Mouse (Mus musculus) frontal cortex, adult (tissue): ENCODE results near the gene Vps53.

Experiments
- ATAC-seq: cut with Nextera tagmentation; 2 replicates; pipeline ENCODE4 v1.9.2; 2017; ENCODE audit warnings: mild to moderate bottlenecking, moderate library complexity, mixed read lengths; ENCODE audit not compliant: low TSS enrichment

Vps53 gene

GRCm38 (mm10) chr11:76110416-76110815 is 69.0 kb downstream of the Vps53 start:
- ATAC-seq, result no peak

- peak; percentile 34; the same call in 1 of the 2 replicates for ATAC-seq
These were observed 72.6 kb downstream of the Vps53 start for GRCm38 (mm10) chr11:76106551-76107496.

- no peak for ATAC-seq
These were observed 78.3 kb downstream of the Vps53 start for GRCm38 (mm10) chr11:76101154-76101553.

GRCm38 (mm10) chr11:76099193-76099975 is 80.1 kb downstream of the Vps53 start:
- ATAC-seq, result peak; percentile 9; the same call in 1 of the 2 replicates

DNA sequence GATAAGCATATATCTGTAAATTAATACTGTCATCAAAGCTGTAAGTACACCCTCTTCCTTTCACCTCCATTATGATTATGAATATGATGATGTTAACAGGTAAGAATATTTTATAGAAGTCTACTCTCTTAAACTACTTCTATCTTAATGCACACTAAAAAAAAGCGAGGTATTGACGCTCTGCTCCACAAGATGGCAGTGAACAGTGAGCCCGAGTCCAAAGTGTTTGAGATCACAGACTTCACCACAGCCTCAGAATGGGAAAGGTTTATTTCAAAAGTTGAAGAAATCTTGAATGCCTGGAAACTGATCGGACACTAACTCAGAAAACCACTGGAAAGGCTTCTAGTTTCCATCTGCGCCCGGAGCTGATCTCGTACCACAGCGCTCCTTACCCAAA is 85.8 kb downstream of the Vps53 start:
- no peak for ATAC-seq

DNA sequence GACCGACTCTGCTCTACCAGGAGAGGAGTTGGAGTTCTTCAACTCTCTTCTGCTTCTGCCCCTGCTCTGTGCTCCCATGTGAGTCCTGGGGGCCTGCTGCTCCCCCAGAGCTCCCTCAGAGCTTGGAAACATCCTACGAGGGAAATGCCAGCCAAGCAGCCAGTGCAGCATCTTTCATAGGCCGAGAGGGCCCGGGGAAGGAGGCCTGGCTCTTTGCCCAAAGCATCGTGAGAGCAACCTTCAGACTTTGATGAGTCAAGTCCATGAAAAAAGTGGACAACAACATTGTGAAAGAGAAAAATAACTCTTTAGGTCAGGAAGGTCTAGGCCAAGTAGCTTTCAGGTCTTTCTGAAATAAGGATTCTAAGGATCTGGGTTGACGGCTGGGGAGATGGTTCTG is 89.7 kb downstream of the Vps53 start:
- no peak for ATAC-seq

DNA sequence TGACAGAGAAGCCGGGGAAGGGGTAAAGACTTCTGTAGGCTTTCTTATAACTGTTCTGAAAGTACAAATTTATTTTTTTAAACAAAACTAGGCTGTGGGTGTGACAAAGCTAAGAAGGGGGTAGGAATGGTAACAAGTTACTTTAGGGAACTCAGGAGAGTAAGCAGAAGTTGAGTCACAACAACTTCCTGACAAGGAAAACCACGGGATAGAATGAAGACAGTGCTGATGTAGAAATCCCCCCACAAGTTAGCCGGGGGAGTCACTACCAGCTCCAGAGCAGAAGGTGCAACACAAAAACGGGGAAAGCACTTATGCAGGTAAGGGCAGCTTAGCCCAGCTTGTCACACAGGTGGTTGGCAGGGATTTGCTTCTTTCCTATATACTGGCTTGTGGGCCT is 90.9 kb downstream of the Vps53 start:
- no peak for ATAC-seq

GRCm38 (mm10) chr11:76085898-76086591 is 93.4 kb downstream of the Vps53 start:
- ATAC-seq, result no peak

- ATAC-seq, result no peak
These were observed 94.5 kb downstream of the Vps53 start for GRCm38 (mm10) chr11:76084943-76085342.

GRCm38 (mm10) chr11:76083941-76084367 is 95.5 kb downstream of the Vps53 start:
- ATAC-seq, result no peak

GRCm38 (mm10) chr11:76081048-76081640 is 98.3 kb downstream of the Vps53 start:
- no peak for ATAC-seq

DNA sequence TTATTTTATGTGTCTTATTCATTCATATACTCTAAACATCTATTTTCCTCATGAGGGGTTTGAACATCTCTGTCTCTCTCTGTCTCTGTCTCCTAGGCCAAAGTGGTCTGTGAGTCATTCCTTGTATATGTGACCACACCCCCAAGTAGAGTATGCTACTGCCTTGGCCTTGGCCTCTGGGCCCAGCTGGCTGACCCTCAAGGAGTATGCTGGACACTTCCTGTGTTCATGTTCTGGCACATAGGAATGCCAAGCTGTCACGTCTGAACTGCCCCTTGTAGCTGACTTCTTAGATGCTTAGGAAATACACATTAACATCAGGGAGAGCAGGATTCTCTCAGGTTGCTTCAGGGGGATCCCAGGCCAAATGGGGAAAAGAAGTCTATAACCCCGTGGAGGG is 99.2 kb downstream of the Vps53 start:
- ATAC-seq, result no peak

GRCm38 (mm10) chr11:76077341-76077740 is 102.1 kb downstream of the Vps53 start:
- ATAC-seq, result no peak

GRCm38 (mm10) chr11:76074296-76075093 is 105.0 kb downstream of the Vps53 start:
- 0 out of 2 replicates have a peak, but pooled peaks have one; percentile 41 for ATAC-seq

DNA sequence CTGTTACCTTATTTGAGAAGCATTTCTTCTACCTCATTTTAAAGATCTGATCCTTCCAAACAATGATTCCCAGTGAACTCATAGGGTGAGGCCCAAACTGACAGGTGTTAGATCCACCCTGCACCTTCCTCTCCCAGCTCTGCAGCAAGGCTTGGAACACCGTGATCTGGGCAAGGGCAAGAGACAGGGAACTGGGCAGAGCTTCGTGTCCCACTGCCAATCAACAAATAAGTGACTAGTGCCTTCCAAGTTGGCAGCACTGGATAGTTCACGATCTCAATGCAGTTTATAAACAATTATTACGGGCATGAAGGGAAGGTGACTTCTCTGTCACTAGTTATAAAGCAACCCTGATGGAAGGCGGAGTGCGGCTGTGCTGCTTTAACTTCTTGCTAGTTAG is 109.6 kb downstream of the Vps53 start:
- no peak for ATAC-seq

- no peak for ATAC-seq
These were observed 112.8 kb downstream of the Vps53 start for GRCm38 (mm10) chr11:76066563-76067156.

DNA sequence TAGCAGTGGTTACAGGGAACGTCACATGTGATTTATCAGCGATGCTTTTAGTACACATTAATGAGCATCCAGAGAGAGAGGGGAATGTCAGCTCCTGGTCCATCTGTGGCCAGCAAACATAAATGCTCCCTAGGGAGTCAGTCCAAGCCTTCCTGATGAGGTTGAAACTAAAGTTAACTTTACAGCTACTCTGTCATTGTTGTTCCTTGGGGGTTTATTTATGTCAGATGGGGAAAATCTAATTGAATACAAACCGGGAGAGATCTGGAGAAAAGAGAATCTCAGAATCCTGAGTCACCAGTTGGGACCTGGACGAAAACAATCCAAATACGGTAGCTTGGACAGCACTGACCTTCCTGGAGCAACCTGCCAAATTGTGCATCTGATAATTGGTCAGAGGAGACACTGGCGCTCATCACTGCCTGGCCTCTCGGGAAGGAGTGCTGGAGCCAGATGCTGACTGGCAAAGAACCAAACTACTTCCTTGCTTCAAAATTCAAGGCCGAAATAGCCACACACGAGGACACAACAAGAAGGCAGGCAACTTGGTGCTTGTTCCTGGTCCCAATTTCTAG is 113.8 kb downstream of the Vps53 start:
- no peak for ATAC-seq

DNA sequence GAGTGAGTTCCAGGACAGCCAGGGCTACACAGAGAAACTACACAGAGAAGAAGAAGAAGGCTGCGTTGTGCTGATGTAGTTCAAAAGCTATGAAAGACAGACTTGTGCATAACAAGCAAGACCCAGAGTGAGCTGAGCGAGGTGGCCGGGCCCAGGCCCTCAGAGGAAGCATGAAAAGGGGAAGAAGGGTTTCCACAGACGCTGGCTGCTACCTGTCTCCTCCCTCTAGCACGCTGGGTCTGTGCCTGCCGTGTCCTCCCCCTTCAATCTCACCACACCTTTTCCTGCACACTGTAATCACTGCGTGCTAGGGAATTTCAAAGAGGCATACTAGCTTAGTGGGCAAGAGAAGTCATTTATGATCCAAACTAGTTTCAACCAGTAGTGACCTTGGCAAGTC is 115.0 kb downstream of the Vps53 start:
- no peak for ATAC-seq

DNA sequence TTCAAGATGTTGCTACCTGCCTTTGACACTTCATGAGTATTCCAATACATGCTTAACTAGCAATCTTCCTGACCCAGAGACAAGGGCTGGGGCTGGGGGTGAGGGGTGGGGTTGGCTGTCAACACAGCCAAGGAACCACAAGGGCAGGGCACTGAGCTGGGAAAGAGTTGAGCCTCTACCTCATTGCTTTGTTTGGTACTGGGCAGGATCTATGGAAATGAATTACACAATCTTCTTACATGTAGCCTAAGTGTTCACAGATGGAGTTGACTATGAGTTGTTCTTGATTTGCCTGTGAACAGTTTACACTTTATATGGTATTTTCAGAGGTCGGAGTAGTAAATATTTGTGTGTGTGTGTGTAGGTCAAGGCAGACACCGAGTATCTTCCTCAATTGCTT is 118.5 kb downstream of the Vps53 start:
- ATAC-seq, result no peak

DNA sequence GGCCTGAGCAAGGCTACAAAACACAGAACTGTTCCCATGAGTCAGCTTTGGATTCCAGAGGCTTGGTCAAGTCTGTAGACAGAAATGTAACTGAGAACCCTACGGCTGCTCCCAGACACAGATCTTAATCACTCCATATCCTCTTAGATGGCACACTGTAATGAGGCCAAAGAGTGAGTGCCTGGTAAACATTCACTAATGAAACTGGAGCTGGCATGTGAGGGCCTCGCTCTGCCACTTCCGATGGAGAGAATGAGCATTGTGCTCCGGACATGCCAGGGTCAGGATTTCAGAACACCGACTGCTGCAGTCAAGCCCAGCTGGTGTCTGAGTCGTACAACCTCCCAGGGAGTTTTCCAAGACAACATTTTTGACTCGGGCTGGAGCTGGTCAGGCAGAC is 119.5 kb downstream of the Vps53 start:
- ATAC-seq, result no peak
